In the genomic region with DNA sequence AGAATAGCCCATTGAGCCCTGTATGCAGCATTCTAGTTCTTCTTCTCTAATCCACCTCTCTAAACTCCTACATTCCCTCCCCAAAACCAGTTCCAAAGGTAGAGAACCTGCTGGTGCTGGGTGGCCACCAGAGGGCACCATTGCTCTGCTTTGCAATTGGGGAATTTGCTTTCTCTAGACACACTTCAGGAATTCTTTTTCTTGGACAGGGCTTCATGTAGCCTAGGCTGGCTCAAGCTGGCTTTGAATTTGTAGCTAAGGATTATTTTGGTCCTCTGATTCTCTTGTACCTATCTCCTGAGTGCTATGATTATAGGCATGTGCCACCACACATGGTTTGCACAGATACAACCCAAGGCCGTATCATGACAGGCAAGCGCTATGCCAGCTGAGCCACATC, we compare ENCODE assay signal across 8 mouse cellular contexts. TPM values are rescaled to one million over a fixed set of nuclear protein-coding genes. Genes with fewer than 3 reads are reported as not detected.
DNase-seq lines count a peak whose midpoint lies in the region; ATAC-seq lines count a peak whose summit lies in the region.

No protein-coding gene starts in this region.

- peaks cover 43% of the 10 kb centered on the region for H3K4me1 ChIP-seq in forebrain, embryonic 15.5 days
- peaks cover 48% of the 10 kb centered on the region for H3K4me1 ChIP-seq in hindbrain, embryonic 13.5 days (replicated peaks)

- H3K4me3 ChIP-seq in forebrain, embryonic 15.5 days, result no peak overlapping the region
- no peak overlapping the region for H3K4me3 ChIP-seq in hindbrain, embryonic 13.5 days

- H3K27me3 ChIP-seq in forebrain, embryonic 15.5 days, result no peaks in the 10 kb centered on the region
- no peaks in the 10 kb centered on the region for H3K27me3 ChIP-seq in hindbrain, embryonic 13.5 days

- peak; percentile 75 for ATAC-seq in forebrain, embryonic 15.5 days (replicated peaks)
- ATAC-seq in hindbrain, embryonic 13.5 days (ENCODE audit: low FRiP score), result 0 out of 2 replicates have a peak, but pooled peaks have one; percentile 54
- peak; percentile 60 for ATAC-seq in megakaryocyte, adult 5-6 weeks (ENCODE audit: poor library complexity, severe bottlenecking)

- peaks cover 63% of the 10 kb centered on the region for H3K36me3 ChIP-seq in forebrain, embryonic 15.5 days
- H3K36me3 ChIP-seq in hindbrain, embryonic 13.5 days, result peaks cover 62% of the 10 kb centered on the region

- H3K9ac ChIP-seq in forebrain, embryonic 15.5 days (replicated peaks), result no peak overlapping the region
- 0 out of 2 replicates have a peak overlapping the region, but pooled peaks have one; percentile 24 for H3K9ac ChIP-seq in hindbrain, embryonic 13.5 days

- no peaks in the 10 kb centered on the region for H3K9me3 ChIP-seq in forebrain, embryonic 15.5 days
- no peaks in the 10 kb centered on the region for H3K9me3 ChIP-seq in hindbrain, embryonic 13.5 days

- no peak overlapping the region; the same call in 1 of the 2 replicates for H3K27ac ChIP-seq in forebrain, embryonic 15.5 days (replicated peaks)
- no peak overlapping the region for H3K27ac ChIP-seq in hindbrain, embryonic 13.5 days

- DNase-seq in Muller cell, postnatal 12 days (ENCODE audit: inconsistent ontology term), result peak; percentile 80
- DNase-seq in cerebellum, adult 18-20 months, result peak; percentile 80 to 84
- DNase-seq in layer of hippocampus, postnatal 25 days (ENCODE audit: extremely low spot score in 1 of 2, low spot score in 1 of 2), result peak; percentile 73 to 97
- peak; percentile 77 to 89 for DNase-seq in right cerebral cortex, adult 2 months (ENCODE audit: low spot score in 2 of 2)
- DNase-seq in urinary bladder, postnatal 4 days (ENCODE audit: low spot score in 2 of 2), result peak; percentile 62 to 90

- H3K4me2 ChIP-seq in forebrain, embryonic 15.5 days (replicated peaks), result no peak overlapping the region
- no peak overlapping the region for H3K4me2 ChIP-seq in hindbrain, embryonic 13.5 days

- 97% methylated on average over 2 of the region's 2 CpGs for WGBS in forebrain, embryonic 15.5 days
- 95% methylated on average over 2 of the region's 2 CpGs for WGBS in hindbrain, embryonic 13.5 days

RNA-seq across cellular contexts. Expression of a gene that starts 5.3 kb away (rescaled TPM):
- polyA plus RNA-seq in forebrain, embryonic 15.5 days (2015; fragmentation: Nextera tagmentation; extraction: Ambion mirVana), result 20.1 and 20.2 TPM in 2 replicates
- 19.3 and 20.7 TPM in 2 replicates for polyA plus RNA-seq in hindbrain, embryonic 13.5 days (2015; fragmentation: Nextera tagmentation; extraction: Ambion mirVana)
- total RNA-seq in layer of hippocampus, postnatal 25 days (2021), result 10 to 100 TPM; 17.9 to 22.5 TPM
- total RNA-seq in megakaryocyte, adult 5-6 weeks (2015), result 7.2 and 7.8 TPM in 2 replicates
- total RNA-seq in megakaryocyte, adult 5-6 weeks (2017), result 8.7 and 10.2 TPM in 2 replicates

RNA-seq across cellular contexts. Expression of a gene that starts 5.7 kb away (rescaled TPM):
- polyA plus RNA-seq in forebrain, embryonic 15.5 days (2015; fragmentation: Nextera tagmentation; extraction: Ambion mirVana), result 49.7 and 50.0 TPM in 2 replicates
- 40.1 and 40.7 TPM in 2 replicates for polyA plus RNA-seq in hindbrain, embryonic 13.5 days (2015; fragmentation: Nextera tagmentation; extraction: Ambion mirVana)
- total RNA-seq in layer of hippocampus, postnatal 25 days (2021), result 10 to 100 TPM; 14.7 to 17.1 TPM
- 27.5 and 28.8 TPM in 2 replicates for total RNA-seq in megakaryocyte, adult 5-6 weeks (2015)
- total RNA-seq in megakaryocyte, adult 5-6 weeks (2017), result 25.0 and 26.3 TPM in 2 replicates

RNA-seq across cellular contexts. Expression of a gene that starts 12.7 kb away (rescaled TPM):
- 14.9 and 18.4 TPM in 2 replicates for polyA plus RNA-seq in forebrain, embryonic 15.5 days (2015; fragmentation: Nextera tagmentation; extraction: Ambion mirVana)
- 145 and 148 TPM in 2 replicates for polyA plus RNA-seq in hindbrain, embryonic 13.5 days (2015; fragmentation: Nextera tagmentation; extraction: Ambion mirVana)
- total RNA-seq in layer of hippocampus, postnatal 25 days (2021), result 1 to 10 TPM; 2.2 to 2.3 TPM
- total RNA-seq in megakaryocyte, adult 5-6 weeks (2015), result 1.3 TPM in 1 of 2 replicates, not detected in the other
- not detected in 2 replicates for total RNA-seq in megakaryocyte, adult 5-6 weeks (2017)

RNA-seq across cellular contexts. Expression of a gene that starts 16.5 kb away (rescaled TPM):
- 62.7 and 68.2 TPM in 2 replicates for polyA plus RNA-seq in forebrain, embryonic 15.5 days (2015; fragmentation: Nextera tagmentation; extraction: Ambion mirVana)
- polyA plus RNA-seq in hindbrain, embryonic 13.5 days (2015; fragmentation: Nextera tagmentation; extraction: Ambion mirVana), result 63.9 and 70.1 TPM in 2 replicates
- 10 to 100 TPM; 52.8 to 54.1 TPM for total RNA-seq in layer of hippocampus, postnatal 25 days (2021)
- total RNA-seq in megakaryocyte, adult 5-6 weeks (2015), result 134 and 135 TPM in 2 replicates
- total RNA-seq in megakaryocyte, adult 5-6 weeks (2017), result 99.8 and 106 TPM in 2 replicates

RNA-seq across cellular contexts. Expression of a gene that starts 29.7 kb away (rescaled TPM):
- 226 and 235 TPM in 2 replicates for polyA plus RNA-seq in forebrain, embryonic 15.5 days (2015; fragmentation: Nextera tagmentation; extraction: Ambion mirVana)
- polyA plus RNA-seq in hindbrain, embryonic 13.5 days (2015; fragmentation: Nextera tagmentation; extraction: Ambion mirVana), result 139 and 155 TPM in 2 replicates
- 100 to 1,000 TPM; 134 to 145 TPM for total RNA-seq in layer of hippocampus, postnatal 25 days (2021)
- total RNA-seq in megakaryocyte, adult 5-6 weeks (2015), result 131 and 154 TPM in 2 replicates
- total RNA-seq in megakaryocyte, adult 5-6 weeks (2017), result 217 and 229 TPM in 2 replicates
